12 mouse cellular contexts compared by ENCODE assay signal in the genomic region with DNA sequence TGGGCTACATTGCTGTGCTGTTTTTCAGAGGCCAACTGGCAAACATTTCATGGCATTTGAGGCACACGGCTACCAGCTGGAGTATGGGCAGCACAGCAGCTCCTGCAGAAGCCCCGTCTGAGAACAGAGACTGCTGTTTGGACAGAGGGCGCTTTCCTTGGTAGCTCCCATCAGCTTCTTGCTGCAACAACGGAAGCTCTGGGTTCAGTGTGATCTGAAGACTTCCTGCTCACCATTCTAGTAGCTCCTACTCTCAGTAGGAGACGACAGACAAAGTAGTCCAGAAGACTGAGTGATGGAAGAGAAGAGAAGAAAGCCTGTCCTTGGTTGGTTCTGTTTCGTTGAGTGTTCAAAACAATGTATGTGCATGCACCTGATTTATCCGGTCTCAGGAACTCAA. TPM values are rescaled to one million over a fixed set of nuclear protein-coding genes. Genes with fewer than 3 reads are reported as not detected.
A peak's percentile ranks its signal among the peaks of the same experiment; 100 is the strongest.
DNase-seq lines count a peak whose midpoint lies in the region; ATAC-seq and TF ChIP-seq lines count a peak whose summit lies in the region.
"Had no signal": no experiment of that assay in that cellular context is flagged by ENCODE, and none has a peak within 500 bp of the region (broad histone marks: within the 10 kb centered on the region; RNA-seq: fewer than 3 reads in every experiment).

No protein-coding gene starts in this region.

- no peaks in the 10 kb centered on the region for H3K27me3 ChIP-seq in spleen, adult 2 months (ENCODE audit: control insufficient read depth, insufficient read depth, low read length)
- H3K27me3 ChIP-seq in stomach, embryonic 16.5 days (ENCODE audit: control insufficient read depth, insufficient read depth, low read length) = no peaks in the 10 kb centered on the region
- H3K27me3 ChIP-seq in heart, embryonic 11.5 days (ENCODE audit: control insufficient read depth, insufficient read depth, low read length) = no peaks in the 10 kb centered on the region

- peaks cover 24% of the 10 kb centered on the region; the same call in 1 of the 2 replicates for H3K4me1 ChIP-seq in spleen, adult 2 months (ENCODE audit: control insufficient read depth, insufficient read depth, insufficient read length)
- H3K4me1 ChIP-seq in stomach, embryonic 16.5 days (ENCODE audit: control insufficient read depth, insufficient read depth, low read length) = peaks cover 23% of the 10 kb centered on the region
- H3K4me1 ChIP-seq in heart, embryonic 11.5 days (ENCODE audit: control insufficient read depth, insufficient read depth, low read length) = no peaks in the 10 kb centered on the region; the same call in none of the 2 replicates

- peak overlapping the region; percentile 73 for H3K27ac ChIP-seq in spleen, adult 2 months (ENCODE audit: insufficient read depth, low read length)
- peak overlapping the region; percentile 27 for H3K27ac ChIP-seq in stomach, embryonic 16.5 days (ENCODE audit: low read length)
- no peak overlapping the region for H3K27ac ChIP-seq in heart, embryonic 11.5 days (ENCODE audit: low read depth, low read length)

- H3K9me3 ChIP-seq in stomach, embryonic 16.5 days (replicated peaks; ENCODE audit: control insufficient read depth, low read length) = no peaks in the 10 kb centered on the region
- H3K9me3 ChIP-seq in heart, embryonic 11.5 days (replicated peaks; ENCODE audit: control insufficient read depth, low read length) = no peaks in the 10 kb centered on the region

- peaks cover 25% of the 10 kb centered on the region for H3K36me3 ChIP-seq in spleen, adult 2 months (ENCODE audit: control insufficient read depth, insufficient read depth, low read length)
- peaks cover 15% of the 10 kb centered on the region for H3K36me3 ChIP-seq in stomach, embryonic 16.5 days (ENCODE audit: control insufficient read depth, insufficient read depth, low read length)
- peaks cover 19% of the 10 kb centered on the region for H3K36me3 ChIP-seq in heart, embryonic 11.5 days (ENCODE audit: control insufficient read depth, insufficient read depth, low read length)

- no peak for TF ChIP-seq CTCF in spleen, adult 2 months (IDR thresholded peaks at IDR 0.05; ENCODE audit: extremely low read depth, insufficient read depth, insufficient read length, insufficient replicate concordance)

- no peak for DNase-seq in spleen, adult 2 months (ENCODE audit: low read depth in 1 of 2, low spot score in 2 of 2)
- DNase-seq in spleen, adult 12 weeks (ENCODE audit: low spot score) = no peak
- DNase-seq in T-cell, adult 2 months (ENCODE audit: low spot score) = peak; percentile 38
- no peak for DNase-seq in cerebellum, postnatal 36 days
- DNase-seq: adrenal gland, postnatal 25 days; cerebellum, adult 8-10 months; kidney, adult 2 months; lung, embryonic 14.5 days had no signal

- WGBS in spleen, adult 2 months = 37% methylated on average over 7 of the region's 7 CpGs
- 70% methylated on average over 7 of the region's 7 CpGs for WGBS in stomach, embryonic 16.5 days
- WGBS in heart, embryonic 11.5 days (ENCODE audit: insufficient replicate concordance) = 74% methylated on average over 7 of the region's 7 CpGs

- H3K4me2 ChIP-seq in stomach, embryonic 16.5 days (ENCODE audit: low read depth, low read length) = no peak overlapping the region
- H3K4me2 ChIP-seq in heart, embryonic 11.5 days = no peak overlapping the region
- H3K4me2 ChIP-seq: lung, embryonic 14.5 days had no signal

- no peak overlapping the region for H3K4me3 ChIP-seq in spleen, adult 2 months (ENCODE audit: extremely low read depth, insufficient read depth, insufficient read length)
- no peak overlapping the region for H3K4me3 ChIP-seq in stomach, embryonic 16.5 days (replicated peaks; ENCODE audit: low read length)
- no peak overlapping the region for H3K4me3 ChIP-seq in heart, embryonic 11.5 days (ENCODE audit: low read depth, low read length)
- H3K4me3 ChIP-seq: myocyte had no signal

- peak; percentile 84 for ATAC-seq in inflammation-experienced regulatory T-cells, adult 6 months
- ATAC-seq in stomach, embryonic 16.5 days (ENCODE audit: insufficient read depth, low FRiP score) = no peak
- no peak for ATAC-seq in heart, embryonic 11.5 days (replicated peaks; ENCODE audit: insufficient number of reproducible peaks, low FRiP score, low TSS enrichment)

- no peak for TF ChIP-seq POLR2A in spleen, adult 2 months (IDR thresholded peaks at IDR 0.05; ENCODE audit: low read depth, low read length)

- no peak overlapping the region for H3K9ac ChIP-seq in stomach, embryonic 16.5 days (ENCODE audit: low read length)
- no peak overlapping the region for H3K9ac ChIP-seq in heart, embryonic 11.5 days (ENCODE audit: low read depth, low read length)
- H3K9ac ChIP-seq: lung, embryonic 14.5 days had no signal

RNA-seq across cellular contexts. Expression of gene Ubl3, which starts 42.9 kb away (rescaled TPM):
- 47.2 and 57.5 TPM in 2 replicates for polyA plus RNA-seq in spleen, adult 2 months (2012; rRNA removed)
- 10 to 100 TPM; 84.6 to 85.6 (median 85.1) TPM for polyA plus RNA-seq in inflammation-experienced regulatory T-cells, adult 6 months (2017; shearing (Covaris generic))
- 36.3 and 41.0 TPM in 2 replicates for polyA plus RNA-seq in stomach, embryonic 16.5 days (2015; fragmentation: Nextera tagmentation; extraction: Ambion mirVana)
- 57.1 and 59.1 TPM in 2 replicates for polyA plus RNA-seq in heart, embryonic 11.5 days (2014; fragmentation: Nextera tagmentation; extraction: Ambion mirVana)
